Mouse (Mus musculus) liver, embryonic 14.5 days (tissue): ENCODE results near the gene Rlbp1. TPM values are rescaled to one million over a fixed set of nuclear protein-coding genes. Genes with fewer than 3 reads are reported as not detected.

Experiments
- ATAC-seq: fragments of 200-750 bp; cut with Nextera tagmentation; 2 replicates; pipeline ENCODE4 v1.8.0; 2017; ENCODE audit warnings: moderate number of reproducible peaks, mild to moderate bottlenecking, moderate library complexity; ENCODE audit not compliant: insufficient read depth
- DNase-seq, 3 experiments: peaks; one replicate each; pipeline ENCODE4 v3.0.0-alpha.2; 2012 to 2013; ENCODE audit warnings: low read depth in 3 of 3, low spot score in 3 of 3
- H3K27ac ChIP-seq: fragments of 300-500 bp; sonication (generic); 2 replicates; pipeline ENCODE4 v1.5.1; 2014; ENCODE audit warnings: moderate library complexity, mild to moderate bottlenecking, control low read depth, inconsistent platforms
- H3K27me3 ChIP-seq: fragments of 300-500 bp; sonication (generic); 2 replicates; pipeline ENCODE4 v1.6.1; 2014; ENCODE audit warnings: mild to moderate bottlenecking, low read length, moderate library complexity; ENCODE audit not compliant: control insufficient read depth, insufficient read depth
- H3K36me3 ChIP-seq: fragments of 300-500 bp; sonication (generic); replicated peaks from 2 replicates; pipeline ENCODE4 v1.6.1; 2014; ENCODE audit warnings: low read depth; ENCODE audit not compliant: control insufficient read depth, insufficient read depth
- H3K4me1 ChIP-seq, 2 experiments: fragments of 200-500 bp in 1 of 2; fragments of 300-500 bp in 1 of 2; sonication (generic) in 1 of 2; replicated peaks; 2 replicates each; pipeline ENCODE4 v1.6.1; 2012 to 2014; ENCODE audit warnings: antibody characterized with exemption in 1 of 2, inconsistent platforms in 1 of 2, low read length in 1 of 2; ENCODE audit not compliant: control insufficient read depth in 2 of 2, insufficient read depth in 2 of 2
- H3K4me2 ChIP-seq: fragments of 300-500 bp; sonication (generic); 2 replicates; pipeline ENCODE4 v1.6.1; 2014; ENCODE audit warnings: low read depth, mild to moderate bottlenecking, control low read depth, moderate library complexity
- H3K4me3 ChIP-seq, 2 experiments: fragments of 200-500 bp in 1 of 2; fragments of 300-500 bp in 1 of 2; sonication (generic) in 1 of 2; 2 replicates each; pipeline ENCODE4 v1.5.1; 2012 to 2014; ENCODE audit warnings: low read depth in 2 of 2, low read length in 2 of 2, mild to moderate bottlenecking in 2 of 2, control low read depth in 1 of 2, inconsistent platforms in 1 of 2, moderate library complexity in 1 of 2; ENCODE audit not compliant: insufficient read depth in 1 of 2
- H3K9ac ChIP-seq: fragments of 300-500 bp; sonication (generic); replicated peaks from 2 replicates; pipeline ENCODE4 v1.6.1; 2014; ENCODE audit warnings: mild to moderate bottlenecking, control low read depth, moderate library complexity
- H3K9me3 ChIP-seq: fragments of 300-500 bp; sonication (generic); 2 replicates; pipeline ENCODE4 v1.6.1; 2016; ENCODE audit warnings: low read length, mixed read lengths; ENCODE audit not compliant: control insufficient read depth
- CTCF ChIP-seq: IDR thresholded peaks from 2 replicates; pipeline ENCODE4 v1.5.1; 2016; ENCODE audit warnings: antibody characterized with exemption, low read depth, control low read depth
- EP300 ChIP-seq: IDR thresholded peaks from 2 replicates; pipeline ENCODE4 v1.6.1; 2016; ENCODE audit warnings: antibody characterized with exemption, low read depth
- WGBS: fragments of 180-500 bp; shearing (Covaris S2); extraction: QIAGEN DNeasy Blood & Tissue Kit; methylation state at CpG from one replicate; pipeline ENCODE4 v1.1.7; 2014; ENCODE audit not compliant: insufficient replicate concordance; 5-methylcytosine and 5-hydroxymethylcytosine counted together
- polyA plus RNA-seq, 2 experiments: library from polyadenylated mRNA; depleted of rRNA in 1 of 2; stranded (reverse) in 1 of 2; unstranded in 1 of 2; fragments of >200 nt; fragmentation: Nextera tagmentation in 1 of 2; extraction: Ambion mirVana in 1 of 2; gene quantifications; 2 replicates each; pipeline versions ENCODE4 v1.2.1 to v1.2.3; 2012 to 2014

Gene Rlbp1
- polyA plus RNA-seq (2012; rRNA removed): 0.03 and 0.04 TPM in 2 replicates
- polyA plus RNA-seq (2014; fragmentation: Nextera tagmentation; extraction: Ambion mirVana): not detected in 2 replicates

GRCm38 (mm10) chr7:79386422-79387133, at the start of gene Rlbp1:
Rlbp1 (minus strand) TSS chr7:79387048.
- no peak for DNase-seq
- Histone ChIP-seq H3K4me2 (no peak within 1 kb of the TSS), H3K4me3 (no peak within 1 kb of the TSS), H3K36me3 (no peaks in the 10 kb centered on the region), H3K27me3 (no peaks in the 10 kb centered on the region), H3K4me1 (peaks cover 0 to 3% of the 10 kb centered on the region in 2 experiments; a peak in 2 of 4 replicates), H3K9ac (no peak within 1 kb of the TSS), H3K9me3 (no peaks in the 10 kb centered on the region), H3K27ac (no peak within 1 kb of the TSS)
- ATAC-seq: no peak
- WGBS: 72% methylated on average over 16 of the region's 16 CpGs
- TF ChIP-seq EP300 (no peak), CTCF (no peak)

GRCm38 (mm10) chr7:79428243-79428642, 41.4 kb upstream of the Rlbp1 start:
- Histone ChIP-seq H3K4me1 (no peaks in the 10 kb centered on the region), H3K9me3 (no peaks in the 10 kb centered on the region), H3K9ac (no peak overlapping the region), H3K27me3 (no peaks in the 10 kb centered on the region), H3K4me2 (no peak overlapping the region), H3K27ac (no peak overlapping the region), H3K4me3 (no peak overlapping the region), H3K36me3 (peaks cover 3% of the 10 kb centered on the region; the same call in 1 of the 2 replicates)
- ATAC-seq (no peak), DNase-seq (no peak)
- 63% methylated on average over 5 of the region's 5 CpGs for WGBS
- TF ChIP-seq EP300 (no peak), CTCF (no peak)

GRCm38 (mm10) chr7:79425804-79426203, 39.0 kb upstream of the Rlbp1 start:
- 84% methylated on average over 10 of the region's 10 CpGs for WGBS
- no peak for DNase-seq
- no peak for ATAC-seq
- Histone ChIP-seq H3K36me3 (peaks cover 3% of the 10 kb centered on the region; the same call in 1 of the 2 replicates), H3K27me3 (no peaks in the 10 kb centered on the region), H3K4me1 (no peaks in the 10 kb centered on the region), H3K27ac (no peak overlapping the region), H3K9me3 (no peaks in the 10 kb centered on the region), H3K4me2 (no peak overlapping the region), H3K4me3 (no peak overlapping the region), H3K9ac (no peak overlapping the region)
- TF ChIP-seq CTCF (no peak), EP300 (no peak)

DNA sequence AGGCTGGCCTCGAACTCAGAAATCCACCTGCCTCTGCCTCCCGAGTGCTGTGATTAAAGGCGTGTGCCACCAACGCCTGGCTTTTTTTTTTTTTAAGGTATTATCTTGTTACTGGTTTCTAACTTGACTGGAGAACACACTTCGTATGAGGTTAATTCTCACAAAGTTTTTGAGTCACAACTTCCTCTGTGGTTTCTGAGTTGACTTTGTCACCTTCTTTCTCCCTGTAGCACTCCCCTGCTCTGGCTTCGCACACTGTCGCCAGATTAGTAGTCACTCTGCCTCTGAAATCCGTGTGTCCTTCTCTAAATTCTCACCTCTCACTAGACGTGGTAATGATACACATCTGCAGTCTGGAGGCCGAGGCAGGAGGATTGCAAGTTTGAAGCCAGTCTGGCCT, 36.0 kb upstream of the Rlbp1 start:
- WGBS: 56% methylated on average over 10 of the region's 10 CpGs
- H3K4me1 ChIP-seq: no peaks in the 10 kb centered on the region
- no peak overlapping the region for H3K9ac ChIP-seq
- no peak overlapping the region for H3K27ac ChIP-seq
- no peak for ATAC-seq
- DNase-seq: no peak
- H3K27me3 ChIP-seq: no peaks in the 10 kb centered on the region
- H3K4me2 ChIP-seq: no peak overlapping the region
- H3K36me3 ChIP-seq: peaks cover 6% of the 10 kb centered on the region; the same call in 1 of the 2 replicates
- no peak overlapping the region for H3K4me3 ChIP-seq
- H3K9me3 ChIP-seq: no peaks in the 10 kb centered on the region
- TF ChIP-seq CTCF (no peak), EP300 (no peak)

GRCm38 (mm10) chr7:79419950-79420349, 33.1 kb upstream of the Rlbp1 start:
- no peak overlapping the region for H3K4me2 ChIP-seq
- no peak overlapping the region for H3K4me3 ChIP-seq
- H3K27me3 ChIP-seq: no peaks in the 10 kb centered on the region
- DNase-seq (no peak), ATAC-seq (no peak)
- H3K9me3 ChIP-seq: no peaks in the 10 kb centered on the region
- TF ChIP-seq CTCF (no peak), EP300 (no peak)
- no peak overlapping the region for H3K27ac ChIP-seq
- no peak overlapping the region for H3K9ac ChIP-seq
- H3K36me3 ChIP-seq: peaks cover 6% of the 10 kb centered on the region
- H3K4me1 ChIP-seq: no peaks in the 10 kb centered on the region
- 83% methylated on average over 7 of the region's 7 CpGs for WGBS
